In the genomic region with DNA sequence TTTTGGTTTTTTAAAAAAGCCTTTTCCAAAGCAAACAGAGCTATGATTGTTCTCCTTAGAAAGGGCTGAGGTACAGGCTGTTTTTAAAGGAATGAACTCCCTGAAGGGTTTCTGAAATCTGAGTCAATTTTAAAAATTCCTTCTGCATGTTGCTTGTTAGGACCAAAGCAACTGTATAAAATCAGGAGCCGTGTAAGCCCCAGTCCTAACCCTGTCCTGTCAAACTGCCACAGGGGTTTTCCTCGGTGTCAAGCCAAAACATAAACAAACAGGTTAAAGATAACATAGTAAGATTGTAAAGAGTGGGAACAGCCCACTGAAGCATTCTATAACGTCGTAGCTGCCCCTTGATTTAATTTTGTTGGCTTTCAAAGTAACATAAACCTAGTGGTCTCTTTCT, we compare ENCODE assay signal across 20 mouse cellular contexts. TPM values are rescaled to one million over a fixed set of nuclear protein-coding genes. Genes with fewer than 3 reads are reported as not detected.
DNase-seq lines count a peak whose midpoint lies in the region; ATAC-seq and TF ChIP-seq lines count a peak whose summit lies in the region.
"Had no signal": no experiment of that assay in that cellular context is flagged by ENCODE, and none has a peak within 500 bp of the region (broad histone marks: within the 10 kb centered on the region; RNA-seq: fewer than 3 reads in every experiment).

No protein-coding gene starts in this region.

- 0 out of 2 replicates have a peak, but pooled peaks have one; percentile 20 for ATAC-seq in kidney, embryonic 14.5 days (ENCODE audit: low FRiP score, low TSS enrichment)
- peak; percentile 71; the same call in 1 of the 2 replicates for ATAC-seq in embryonic facial prominence, embryonic 13.5 days (ENCODE audit: insufficient number of reproducible peaks, insufficient read depth, low FRiP score, low TSS enrichment, low read depth)
- ATAC-seq in limb, embryonic 14.5 days (ENCODE audit: low FRiP score, low read depth) = no peak
- no peak for ATAC-seq in forebrain, postnatal 0 days
- ATAC-seq: activated CD4-positive, CD25-positive, alpha-beta regulatory T cell, adult 4 months; forebrain, embryonic 15.5 days; lung, postnatal 0 days; midbrain, embryonic 13.5 days had no signal

- H3K36me3 ChIP-seq in kidney, embryonic 14.5 days (ENCODE audit: control insufficient read depth, insufficient read depth, low read length) = no peaks in the 10 kb centered on the region
- H3K36me3 ChIP-seq in embryonic facial prominence, embryonic 13.5 days = no peaks in the 10 kb centered on the region
- no peaks in the 10 kb centered on the region for H3K36me3 ChIP-seq in limb, embryonic 14.5 days (ENCODE audit: control insufficient read depth, insufficient read depth, low read length)
- H3K36me3 ChIP-seq in forebrain, postnatal 0 days (ENCODE audit: insufficient read depth) = no peaks in the 10 kb centered on the region
- H3K36me3 ChIP-seq: forebrain, embryonic 15.5 days; liver, embryonic 15.5 days; midbrain, embryonic 13.5 days; neural tube, embryonic 15.5 days had no signal

- no peak overlapping the region for H3K4me2 ChIP-seq in kidney, embryonic 14.5 days (replicated peaks; ENCODE audit: low read depth, low read length)
- no peak overlapping the region for H3K4me2 ChIP-seq in embryonic facial prominence, embryonic 13.5 days
- H3K4me2 ChIP-seq in limb, embryonic 14.5 days (replicated peaks; ENCODE audit: low read depth, low read length, severe bottlenecking) = no peak overlapping the region
- no peak overlapping the region for H3K4me2 ChIP-seq in forebrain, postnatal 0 days (ENCODE audit: low read depth)
- H3K4me2 ChIP-seq: forebrain, embryonic 15.5 days; liver, embryonic 15.5 days; midbrain, embryonic 13.5 days; neural tube, embryonic 15.5 days had no signal

- 3% methylated on average over 4 of the region's 4 CpGs for WGBS in kidney, embryonic 14.5 days
- WGBS in embryonic facial prominence, embryonic 13.5 days = under 1% methylated on average over 4 of the region's 4 CpGs
- 3% methylated on average over 4 of the region's 4 CpGs for WGBS in limb, embryonic 14.5 days
- 39% methylated on average over 4 of the region's 4 CpGs for WGBS in forebrain, postnatal 0 days

- no peak for TF ChIP-seq POLR2A in limb, embryonic 14.5 days (IDR thresholded peaks at IDR 0.05; ENCODE audit: borderline replicate concordance, extremely low read depth, insufficient read depth, insufficient read length)

- H3K4me3 ChIP-seq in gastrocnemius, adult 2 months = no peak overlapping the region
- H3K4me3 ChIP-seq in kidney, embryonic 14.5 days (ENCODE audit: low read length) = no peak overlapping the region
- no peak overlapping the region for H3K4me3 ChIP-seq in embryonic facial prominence, embryonic 13.5 days
- H3K4me3 ChIP-seq in limb, embryonic 14.5 days (replicated peaks; ENCODE audit: low read length) = no peak overlapping the region
- H3K4me3 ChIP-seq in forebrain, postnatal 0 days (ENCODE audit: low read depth, low read length) = no peak overlapping the region
- H3K4me3 ChIP-seq: forebrain, embryonic 15.5 days; liver, embryonic 15.5 days; midbrain, embryonic 13.5 days; myocyte; neural tube, embryonic 15.5 days had no signal

- TF ChIP-seq CTCF in gastrocnemius, adult 2 months (IDR thresholded peaks at IDR 0.05) = no peak
- TF ChIP-seq CTCF in forebrain, postnatal 0 days (IDR thresholded peaks at IDR 0.05; ENCODE audit: low read depth) = no peak

- H3K4me1 ChIP-seq in kidney, embryonic 14.5 days (ENCODE audit: control insufficient read depth, insufficient read depth, low read length) = peaks cover 8% of the 10 kb centered on the region
- peaks cover 26% of the 10 kb centered on the region; the same call in 1 of the 2 replicates for H3K4me1 ChIP-seq in embryonic facial prominence, embryonic 13.5 days
- peaks cover 22% of the 10 kb centered on the region for H3K4me1 ChIP-seq in limb, embryonic 14.5 days (ENCODE audit: control insufficient read depth, insufficient read depth, low read length)
- no peaks in the 10 kb centered on the region for H3K4me1 ChIP-seq in forebrain, postnatal 0 days (ENCODE audit: insufficient read depth)
- H3K4me1 ChIP-seq: forebrain, embryonic 15.5 days; neural tube, embryonic 15.5 days had no signal

- H3K9ac ChIP-seq in kidney, embryonic 14.5 days (ENCODE audit: low read depth, low read length) = no peak overlapping the region
- no peak overlapping the region for H3K9ac ChIP-seq in embryonic facial prominence, embryonic 13.5 days
- H3K9ac ChIP-seq in limb, embryonic 14.5 days (ENCODE audit: low read depth, low read length, severe bottlenecking) = no peak overlapping the region
- H3K9ac ChIP-seq in forebrain, postnatal 0 days = no peak overlapping the region
- H3K9ac ChIP-seq: forebrain, embryonic 15.5 days; liver, embryonic 15.5 days; midbrain, embryonic 13.5 days; neural tube, embryonic 15.5 days had no signal

- no peak for DNase-seq in gastrocnemius, adult 2 months
- DNase-seq in gastrocnemius, adult 18-20 months (ENCODE audit: low spot score) = no peak
- no peak for DNase-seq in kidney, postnatal 4 days
- peak; percentile 34 for DNase-seq in limb, embryonic 14.5 days (ENCODE audit: low spot score)
- no peak for DNase-seq in forebrain, postnatal 0 days
- no peak for DNase-seq in frontal cortex, postnatal 10 days (ENCODE audit: low spot score in 2 of 2)
- DNase-seq: cerebellum, adult 2 months; gastrocnemius, postnatal 10 days; kidney, adult 18-20 months; thymus, postnatal 36 days had no signal

- H3K27me3 ChIP-seq in kidney, embryonic 14.5 days (ENCODE audit: control insufficient read depth, insufficient read depth, low read length) = no peaks in the 10 kb centered on the region
- no peaks in the 10 kb centered on the region for H3K27me3 ChIP-seq in embryonic facial prominence, embryonic 13.5 days
- no peaks in the 10 kb centered on the region for H3K27me3 ChIP-seq in limb, embryonic 14.5 days (ENCODE audit: control insufficient read depth, insufficient read depth, low read length)
- no peaks in the 10 kb centered on the region for H3K27me3 ChIP-seq in forebrain, postnatal 0 days (ENCODE audit: insufficient read depth, low read length)
- H3K27me3 ChIP-seq: CH12.LX; forebrain, embryonic 15.5 days; liver, embryonic 15.5 days; midbrain, embryonic 13.5 days; neural tube, embryonic 15.5 days had no signal

- H3K9me3 ChIP-seq in kidney, embryonic 14.5 days (ENCODE audit: control insufficient read depth, low read length) = no peaks in the 10 kb centered on the region
- H3K9me3 ChIP-seq in embryonic facial prominence, embryonic 13.5 days = no peaks in the 10 kb centered on the region
- no peaks in the 10 kb centered on the region for H3K9me3 ChIP-seq in limb, embryonic 14.5 days (ENCODE audit: control insufficient read depth, low read length)
- no peaks in the 10 kb centered on the region for H3K9me3 ChIP-seq in forebrain, postnatal 0 days (ENCODE audit: low read length)
- H3K9me3 ChIP-seq: forebrain, embryonic 15.5 days; liver, embryonic 15.5 days; midbrain, embryonic 13.5 days; neural tube, embryonic 15.5 days had no signal

- intact Hi-C loops in gastrocnemius, adult 2 months (cut with DNase I) = no loop called here

- H3K27ac ChIP-seq in gastrocnemius, adult 2 months = peak overlapping the region; percentile 60
- no peak overlapping the region for H3K27ac ChIP-seq in kidney, embryonic 14.5 days (ENCODE audit: low read depth, low read length)
- H3K27ac ChIP-seq in embryonic facial prominence, embryonic 13.5 days = peak overlapping the region; percentile 57; the same call in 1 of the 2 replicates
- peak overlapping the region; percentile 3; the same call in 1 of the 2 replicates for H3K27ac ChIP-seq in limb, embryonic 14.5 days (replicated peaks; ENCODE audit: low read depth, low read length)
- no peak overlapping the region for H3K27ac ChIP-seq in forebrain, postnatal 0 days (ENCODE audit: low read depth, low read length)
- H3K27ac ChIP-seq: forebrain, embryonic 15.5 days; liver, embryonic 15.5 days; midbrain, embryonic 13.5 days; neural tube, embryonic 15.5 days had no signal

RNA-seq across cellular contexts. Expression of a gene that starts 53.9 kb away (rescaled TPM):
- 10 to 100 TPM; 15.5 to 19.0 TPM for total RNA-seq in gastrocnemius, adult 2 months (2021)
- total RNA-seq in gastrocnemius, adult 18-20 months (2021) = 10 to 100 TPM; 12.6 to 14.4 TPM
- polyA plus RNA-seq in kidney, embryonic 14.5 days (2014; fragmentation: Nextera tagmentation; extraction: Ambion mirVana) = 88.7 and 136 TPM in 2 replicates
- 107 and 123 TPM in 2 replicates for polyA plus RNA-seq in embryonic facial prominence, embryonic 13.5 days (2015; fragmentation: Nextera tagmentation; extraction: Ambion mirVana)
- 122 and 137 TPM in 2 replicates for polyA plus RNA-seq in limb, embryonic 14.5 days (2012; rRNA removed)
- polyA plus RNA-seq in limb, embryonic 14.5 days (2014; fragmentation: Nextera tagmentation; extraction: Ambion mirVana) = 127 and 135 TPM in 2 replicates
- 54.1 and 57.0 TPM in 2 replicates for total RNA-seq in forebrain, postnatal 0 days (2014; rRNA removed)
- polyA plus RNA-seq in forebrain, postnatal 0 days (2015; fragmentation: Nextera tagmentation; extraction: Ambion mirVana) = 51.5 and 53.1 TPM in 2 replicates

Comparison
In these comparisons a context has a peak if more than half of its experiments do, and no peak if none do; other contexts are left out.
1. H3K27ac ChIP-seq: peak in gastrocnemius, adult 2 months (single experiment), embryonic facial prominence, embryonic 13.5 days (single experiment) and limb, embryonic 14.5 days (single experiment); none in kidney, embryonic 14.5 days (single experiment) and forebrain, postnatal 0 days (single experiment).
2. ATAC-seq: peak in kidney, embryonic 14.5 days (single experiment) and embryonic facial prominence, embryonic 13.5 days (single experiment); none in limb, embryonic 14.5 days (single experiment) and forebrain, postnatal 0 days (single experiment).